Mouse (Mus musculus) MEL (cell line): ENCODE results near the gene Ciz1. TPM values are rescaled to one million over a fixed set of nuclear protein-coding genes. Genes with fewer than 3 reads are reported as not detected.

Experiments
- DNase-seq: peaks from one replicate; pipeline ENCODE4 v3.0.0; 2011; ENCODE audit warnings: low read depth, low spot score
- H3K27ac ChIP-seq: 2 replicates; pipeline ENCODE4 v1.5.1; 2012; ENCODE audit warnings: low read depth, mild to moderate bottlenecking, control low read depth, low read length, moderate library complexity; ENCODE audit not compliant: control insufficient read depth
- H3K27me3 ChIP-seq, 2 experiments: fragments of 150-350 bp in 1 of 2; sonication (generic) in 1 of 2; 2 replicates each; pipeline ENCODE4 v1.6.1; 2012; ENCODE audit warnings: low read length in 2 of 2, mild to moderate bottlenecking in 2 of 2, improper control_type of control experiment in 1 of 2, moderate library complexity in 1 of 2; ENCODE audit not compliant: insufficient read depth in 2 of 2, control insufficient read depth in 1 of 2
- H3K36me3 ChIP-seq, 2 experiments: 2 replicates each; pipeline ENCODE4 v1.6.1; 2012 to 2014; ENCODE audit warnings: low read length in 2 of 2, improper control_type of control experiment in 1 of 2, inconsistent platforms in 1 of 2, mild to moderate bottlenecking in 1 of 2; ENCODE audit not compliant: insufficient read depth in 2 of 2, control insufficient read depth in 1 of 2
- H3K4me1 ChIP-seq, 2 experiments: fragments of 150-350 bp in 1 of 2; sonication (generic) in 1 of 2; 2 replicates each; pipeline ENCODE4 v1.6.1; 2012; ENCODE audit warnings: low read length in 2 of 2, improper control_type of control experiment in 1 of 2, mild to moderate bottlenecking in 1 of 2; ENCODE audit not compliant: insufficient read depth in 2 of 2, control insufficient read depth in 1 of 2
- H3K4me3 ChIP-seq, 2 experiments: fragments of 150-350 bp in 1 of 2; sonication (generic) in 1 of 2; 2 replicates each; pipeline ENCODE4 v1.5.1; 2012; ENCODE audit warnings: low read depth in 2 of 2, low read length in 2 of 2, mild to moderate bottlenecking in 2 of 2, moderate library complexity in 2 of 2, control low read depth in 1 of 2, improper control_type of control experiment in 1 of 2; ENCODE audit not compliant: control insufficient read depth in 1 of 2, insufficient read depth in 1 of 2
- H3K79me2 ChIP-seq: 2 replicates; pipeline ENCODE4 v1.6.1; 2012; ENCODE audit warnings: mild to moderate bottlenecking, low read length, moderate library complexity; ENCODE audit not compliant: control insufficient read depth, poor library complexity, insufficient read depth
- H3K9ac ChIP-seq: 2 replicates; pipeline ENCODE4 v1.6.1; 2012; ENCODE audit warnings: low read depth, mild to moderate bottlenecking, control low read depth, low read length, moderate library complexity; ENCODE audit not compliant: control insufficient read depth, poor library complexity, severe bottlenecking
- H3K9me3 ChIP-seq: fragments of 150-350 bp; sonication (generic); replicated peaks from 2 replicates; pipeline ENCODE4 v1.6.1; 2012; ENCODE audit warnings: mild to moderate bottlenecking, low read length, improper control_type of control experiment, moderate library complexity; ENCODE audit not compliant: insufficient read depth
- BHLHE40 ChIP-seq: IDR thresholded peaks from 2 replicates; pipeline ENCODE4 v1.6.1; 2012; ENCODE audit warnings: low read depth, mild to moderate bottlenecking, inconsistent platforms, low read length, improper control_type of control experiment, borderline replicate concordance
- CHD1 ChIP-seq: IDR thresholded peaks from 2 replicates; pipeline ENCODE4 v1.6.1; 2012; ENCODE audit warnings: low read depth, mild to moderate bottlenecking, inconsistent platforms, low read length, improper control_type of control experiment
- CHD2 ChIP-seq: IDR thresholded peaks from 2 replicates; pipeline ENCODE4 v1.6.1; 2011; ENCODE audit warnings: low read length, improper control_type of control experiment
- CTCF ChIP-seq, 3 experiments: IDR thresholded peaks in 2 of 3; conservative IDR thresholded peaks in 1 of 3; 2 replicates each; pipeline ENCODE4 v1.5.1; 2011 to 2012; ENCODE audit warnings: low read length in 3 of 3, low read depth in 2 of 3, mild to moderate bottlenecking in 2 of 3, improper control_type of control experiment in 1 of 3, inconsistent platforms in 1 of 3, mixed read lengths in 1 of 3, moderate library complexity in 1 of 3; ENCODE audit not compliant: control insufficient read depth in 1 of 3, insufficient read depth in 1 of 3, poor library complexity in 1 of 3, severe bottlenecking in 1 of 3
- E2F4 ChIP-seq: IDR thresholded peaks from 2 replicates; pipeline ENCODE4 v1.6.1; 2011; ENCODE audit warnings: low read depth, low read length, improper control_type of control experiment, borderline replicate concordance
- EP300 ChIP-seq, 2 experiments: IDR thresholded peaks; 2 replicates each; pipeline ENCODE4 v1.6.1; 2011; ENCODE audit warnings: improper control_type of control experiment in 2 of 2, low read length in 2 of 2, low read depth in 1 of 2, mild to moderate bottlenecking in 1 of 2
- ETS1 ChIP-seq: IDR thresholded peaks from 2 replicates; pipeline ENCODE4 v1.6.1; 2012; ENCODE audit warnings: low read depth, mild to moderate bottlenecking, inconsistent platforms, low read length, improper control_type of control experiment, moderate library complexity
- GABPA ChIP-seq: IDR thresholded peaks from 2 replicates; pipeline ENCODE4 v1.6.1; 2012; ENCODE audit warnings: low read depth, mild to moderate bottlenecking, inconsistent platforms, low read length, improper control_type of control experiment, moderate library complexity
- GATA1 ChIP-seq: IDR thresholded peaks from 2 replicates; pipeline ENCODE4 v1.6.1; 2011; ENCODE audit warnings: low read depth, low read length, improper control_type of control experiment
- HCFC1 ChIP-seq: IDR thresholded peaks from 2 replicates; pipeline ENCODE4 v1.6.1; 2012; ENCODE audit warnings: low read depth, mild to moderate bottlenecking, inconsistent platforms, low read length, improper control_type of control experiment, moderate library complexity
- JUND ChIP-seq: IDR thresholded peaks from 2 replicates; pipeline ENCODE4 v1.6.1; 2011; ENCODE audit warnings: low read depth, mild to moderate bottlenecking, improper control_type of control experiment, low read length
- MAFK ChIP-seq: IDR thresholded peaks from 2 replicates; pipeline ENCODE4 v1.6.1; 2011; ENCODE audit warnings: low read depth, mild to moderate bottlenecking, low read length, improper control_type of control experiment, borderline replicate concordance
- MAX ChIP-seq: IDR thresholded peaks from 2 replicates; pipeline ENCODE4 v1.6.1; 2011; ENCODE audit warnings: low read length, improper control_type of control experiment
- MEF2A ChIP-seq: IDR thresholded peaks from 2 replicates; pipeline ENCODE4 v1.6.1; 2014; ENCODE audit warnings: low read depth, mild to moderate bottlenecking, inconsistent platforms, low read length, improper control_type of control experiment; ENCODE audit not compliant: poor library complexity, insufficient replicate concordance, severe bottlenecking; ENCODE audit errors: extremely low read depth
- MXI1 ChIP-seq: IDR thresholded peaks from 2 replicates; pipeline ENCODE4 v1.6.1; 2011; ENCODE audit warnings: mild to moderate bottlenecking, low read depth, low read length, improper control_type of control experiment
- MYB ChIP-seq: IDR thresholded peaks from 2 replicates; pipeline ENCODE4 v1.6.1; 2011; ENCODE audit warnings: mild to moderate bottlenecking, low read depth, low read length, improper control_type of control experiment
- NELFE ChIP-seq: IDR thresholded peaks from 2 replicates; pipeline ENCODE4 v1.6.1; 2011; ENCODE audit warnings: low read depth, low read length, improper control_type of control experiment
- POLR2AphosphoS2 ChIP-seq: IDR thresholded peaks from 2 replicates; pipeline ENCODE4 v1.6.1; 2011; ENCODE audit warnings: low read length, improper control_type of control experiment
- RAD21 ChIP-seq: IDR thresholded peaks from 2 replicates; pipeline ENCODE4 v1.6.1; 2011; ENCODE audit warnings: mild to moderate bottlenecking, low read depth, low read length, improper control_type of control experiment
- RCOR1 ChIP-seq: IDR thresholded peaks from 2 replicates; pipeline ENCODE4 v1.6.1; 2012; ENCODE audit warnings: low read depth, mild to moderate bottlenecking, inconsistent platforms, low read length, improper control_type of control experiment
- SIN3A ChIP-seq: IDR thresholded peaks from 2 replicates; pipeline ENCODE4 v1.6.1; 2012; ENCODE audit warnings: low read length, improper control_type of control experiment, inconsistent platforms
- SMC3 ChIP-seq: IDR thresholded peaks from 2 replicates; pipeline ENCODE4 v1.6.1; 2011; ENCODE audit warnings: low read depth, low read length, improper control_type of control experiment
- TAL1 ChIP-seq: IDR thresholded peaks from 2 replicates; pipeline ENCODE4 v1.6.1; 2012; ENCODE audit warnings: mild to moderate bottlenecking, inconsistent platforms, low read length, moderate library complexity, mixed read lengths
- TBP ChIP-seq: IDR thresholded peaks from 2 replicates; pipeline ENCODE4 v1.8.0; 2011; ENCODE audit warnings: low read depth, low read length, improper control_type of control experiment
- TCF12 ChIP-seq: IDR thresholded peaks from 2 replicates; pipeline ENCODE4 v1.6.1; 2014; ENCODE audit warnings: low read depth, mild to moderate bottlenecking, inconsistent platforms, low read length, improper control_type of control experiment, moderate library complexity
- USF2 ChIP-seq, 2 experiments: IDR thresholded peaks; 2 replicates each; pipeline ENCODE4 v1.6.1; 2011 to 2012; ENCODE audit warnings: improper control_type of control experiment in 2 of 2, low read length in 2 of 2, borderline replicate concordance in 1 of 2, inconsistent platforms in 1 of 2, low read depth in 1 of 2, mild to moderate bottlenecking in 1 of 2; ENCODE audit not compliant: insufficient read depth in 1 of 2
- ZMIZ1 ChIP-seq: IDR thresholded peaks from 2 replicates; pipeline ENCODE4 v1.6.1; 2012; ENCODE audit warnings: low read depth, mild to moderate bottlenecking, inconsistent platforms, low read length, improper control_type of control experiment, moderate library complexity
- ZNF384 ChIP-seq: IDR thresholded peaks from 2 replicates; pipeline ENCODE4 v1.6.1; 2012; ENCODE audit warnings: low read depth, mild to moderate bottlenecking, inconsistent platforms, low read length, improper control_type of control experiment
- polyA plus RNA-seq, 2 experiments: library from polyadenylated mRNA; stranded (reverse) in 1 of 2; unstranded in 1 of 2; fragments of >175 nt in 1 of 2; fragments of >200 nt in 1 of 2; gene quantifications; 2 replicates each; pipeline versions ENCODE4 v1.2.1 to v1.2.4; 2012; ENCODE audit warnings: low replicate concordance in 2 of 2, low read depth in 1 of 2; ENCODE audit not compliant: insufficient read length in 2 of 2, insufficient read depth in 1 of 2, missing spikeins in 1 of 2
- total RNA-seq: library from RNA; depleted of rRNA; stranded (reverse); fragments of 300-350 nt; gene quantifications from 2 replicates; pipeline ENCODE4 v1.2.3, GENCODE M21; 2012

Gene Ciz1
- total and polyA plus RNA-seq, 3 experiments: 20.7 to 99.8 TPM; not detected in 1

DNA sequence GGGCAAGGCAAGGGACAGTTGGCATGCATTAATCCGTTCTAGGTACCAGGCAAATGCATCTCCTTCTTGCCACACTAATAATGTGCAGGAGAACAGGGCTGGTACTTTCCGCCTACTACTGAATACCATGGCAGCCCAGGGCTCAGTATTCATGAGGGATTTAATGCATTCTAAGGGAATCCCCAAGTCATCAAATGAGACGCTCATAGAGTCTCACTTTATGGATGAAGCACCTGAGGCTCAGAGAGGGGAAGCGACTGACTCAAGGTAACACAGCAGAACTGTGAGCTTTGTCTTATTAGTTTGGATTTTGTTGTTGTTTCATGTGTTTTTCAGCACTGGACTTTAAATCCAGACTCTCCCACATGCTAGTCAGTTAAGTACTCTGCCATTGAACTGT is 10.1 kb upstream of the Ciz1 start:
- no peak for TF ChIP-seq USF2 (IDR thresholded peaks at IDR 0.05; ENCODE audit: borderline replicate concordance in 1 of 2, insufficient read depth in 1 of 2, low read depth in 1 of 2, low read length in 2 of 2)
- no peak for TF ChIP-seq RCOR1
- no peak for TF ChIP-seq MAFK
- no peak for TF ChIP-seq JUND
- TF ChIP-seq GATA1: no peak
- TF ChIP-seq E2F4: no peak
- no peak for TF ChIP-seq ZNF384
- TF ChIP-seq CTCF (IDR thresholded peaks at IDR 0.05 in 2 of 3, conservative IDR thresholded peaks at IDR 0.05 in 1 of 3; ENCODE audit: control insufficient read depth in 1 of 3, insufficient read depth in 1 of 3, low read depth in 2 of 3, low read length in 3 of 3, poor library complexity in 1 of 3, severe bottlenecking in 1 of 3): no peak
- no peak for TF ChIP-seq RAD21
- no peak for TF ChIP-seq MEF2A
- no peak for TF ChIP-seq CHD2
- TF ChIP-seq MAX: no peak
- no peak for TF ChIP-seq MXI1
- TF ChIP-seq MYB: no peak
- TF ChIP-seq NELFE: no peak
- TF ChIP-seq EP300 (IDR thresholded peaks at IDR 0.05; ENCODE audit: low read depth in 1 of 2, low read length in 2 of 2): no peak
- TF ChIP-seq CHD1: no peak
- TF ChIP-seq, all 39 proteins: peak for 0
- Histone ChIP-seq H3K36me3 (no peaks in the 10 kb centered on the region), H3K79me2 (no peaks in the 10 kb centered on the region), H3K27me3 (no peaks in the 10 kb centered on the region), H3K9ac (no peak overlapping the region), H3K4me1 (no peaks in the 10 kb centered on the region), H3K4me3 (no peak overlapping the region), H3K9me3 (no peaks in the 10 kb centered on the region), H3K27ac (no peak overlapping the region)
- no peak for DNase-seq

DNA sequence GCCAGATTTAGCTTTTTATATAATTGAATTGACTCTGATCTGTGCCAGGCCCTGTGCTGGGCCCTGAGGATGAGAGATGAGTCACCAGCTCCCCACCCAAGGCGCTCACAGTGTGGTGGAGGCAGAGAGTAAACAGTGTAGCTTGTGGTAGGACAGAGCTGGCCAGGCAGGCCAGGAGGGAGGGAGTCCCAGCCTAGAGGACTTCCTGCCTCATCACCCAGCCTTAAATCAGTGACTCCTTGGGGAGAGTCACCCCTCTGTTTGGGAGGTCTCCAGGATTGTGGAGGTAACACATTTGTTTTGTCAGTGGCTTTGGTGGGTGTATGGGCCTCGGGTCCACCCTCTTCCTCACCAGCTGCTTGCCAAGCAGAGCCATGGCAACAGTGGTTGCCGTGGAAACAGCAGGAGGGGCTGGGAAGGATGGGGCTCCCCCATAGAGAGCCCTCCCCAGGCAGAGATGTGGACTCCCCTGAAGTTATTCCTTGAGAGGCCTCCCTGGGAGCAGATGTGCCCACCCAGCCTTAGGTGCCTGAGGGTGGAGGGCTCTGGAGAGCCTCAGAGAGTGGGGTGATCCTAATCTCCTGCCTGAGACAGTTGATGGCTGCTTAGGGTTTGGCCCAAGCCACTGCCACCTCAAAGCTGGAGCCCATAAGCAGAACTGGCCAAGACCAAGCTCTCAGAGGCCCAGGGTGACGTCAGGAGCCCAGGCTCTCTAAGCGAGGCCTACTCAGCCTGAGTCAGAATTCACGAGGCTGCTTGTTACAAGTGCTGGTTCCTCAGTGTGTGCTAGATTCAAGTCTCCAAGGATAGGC is 9.4 kb upstream of the Ciz1 start:
- DNase-seq: no peak
- no peak overlapping the region for H3K27ac ChIP-seq
- TF ChIP-seq USF2 (IDR thresholded peaks at IDR 0.05; ENCODE audit: borderline replicate concordance in 1 of 2, insufficient read depth in 1 of 2, low read depth in 1 of 2, low read length in 2 of 2): no peak
- no peak for TF ChIP-seq MXI1
- no peak for TF ChIP-seq HCFC1
- TF ChIP-seq TCF12: no peak
- no peak for TF ChIP-seq ZNF384
- no peak for TF ChIP-seq ETS1
- TF ChIP-seq TBP: no peak
- TF ChIP-seq SIN3A: no peak
- TF ChIP-seq SMC3: no peak
- no peak for TF ChIP-seq CHD1
- no peak for TF ChIP-seq POLR2AphosphoS2
- no peak for TF ChIP-seq MEF2A
- no peak for TF ChIP-seq TAL1
- TF ChIP-seq RAD21: no peak
- TF ChIP-seq CTCF (IDR thresholded peaks at IDR 0.05 in 2 of 3, conservative IDR thresholded peaks at IDR 0.05 in 1 of 3; ENCODE audit: control insufficient read depth in 1 of 3, insufficient read depth in 1 of 3, low read depth in 2 of 3, low read length in 3 of 3, poor library complexity in 1 of 3, severe bottlenecking in 1 of 3): no peak
- no peak for TF ChIP-seq ZMIZ1
- TF ChIP-seq MYB: no peak
- TF ChIP-seq BHLHE40: no peak
- TF ChIP-seq MAFK: no peak
- no peak for TF ChIP-seq GABPA

More for the DNA sequence above, 9.4 kb upstream of the Ciz1 start:
- Histone ChIP-seq H3K4me3 (no peak overlapping the region), H3K27me3 (no peaks in the 10 kb centered on the region), H3K9me3 (no peaks in the 10 kb centered on the region), H3K9ac (no peak overlapping the region), H3K36me3 (no peaks in the 10 kb centered on the region), H3K79me2 (no peaks in the 10 kb centered on the region), H3K4me1 (no peaks in the 10 kb centered on the region)
